Mouse (Mus musculus): ENCODE results near the gene Hsd17b6.

DNA sequence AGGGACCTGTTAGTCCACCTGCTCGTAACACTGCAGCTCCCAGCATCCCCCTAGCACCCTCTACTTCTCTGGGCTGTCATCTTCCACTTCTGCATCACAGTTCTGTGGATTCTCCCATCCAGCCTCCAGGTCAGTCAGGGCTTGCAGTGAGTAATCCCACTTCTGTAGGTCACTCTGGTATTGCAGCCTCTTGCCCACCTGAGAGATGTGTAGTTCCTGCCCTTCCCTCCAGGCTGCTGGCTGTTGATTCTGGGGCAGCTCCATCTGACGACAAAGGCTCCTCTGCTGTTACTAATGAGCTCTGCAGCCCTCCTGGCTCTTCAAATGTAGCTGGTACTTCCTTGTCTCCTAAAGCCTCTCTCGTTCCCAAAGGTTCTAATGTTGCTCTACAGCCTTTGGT lies 32.4 kb upstream of the Hsd17b6 start:
- TF ChIP-seq CTCF (IDR thresholded peaks at IDR 0.05; ENCODE audit: borderline replicate concordance, control insufficient read depth, extremely low read depth, insufficient read depth, low read length, poor library complexity) (no peak), POLR2A (IDR thresholded peaks at IDR 0.05; ENCODE audit: control insufficient read depth, extremely low read depth, insufficient read depth, low read length, poor library complexity) (no peak)

Measured in thymus, adult 2 months (tissue).